Mouse (Mus musculus): ENCODE data around the gene Elmo2.

The Elmo2 gene

GRCm38 (mm10) chr2:165253269-165253668, 73.0 kb downstream of the Elmo2 start:
- no peak for DNase-seq

- DNase-seq = no peak
Observed at GRCm38 (mm10) chr2:165252801-165253200, 73.5 kb downstream of the Elmo2 start.

GRCm38 (mm10) chr2:165252381-165252780, 73.9 kb downstream of the Elmo2 start:
- DNase-seq = no peak

GRCm38 (mm10) chr2:165250903-165251302, 75.4 kb downstream of the Elmo2 start:
- DNase-seq = no peak

GRCm38 (mm10) chr2:165248967-165249366, 77.3 kb downstream of the Elmo2 start:
- DNase-seq = no peak

- DNase-seq = no peak
Observed at GRCm38 (mm10) chr2:165246349-165246748, 79.9 kb downstream of the Elmo2 start.

GRCm38 (mm10) chr2:165243122-165243720, 83.1 kb downstream of the Elmo2 start:
- DNase-seq = no peak

GRCm38 (mm10) chr2:165242575-165242974, 83.7 kb downstream of the Elmo2 start:
- DNase-seq = no peak

GRCm38 (mm10) chr2:165241786-165242185, 84.5 kb downstream of the Elmo2 start:
- no peak for DNase-seq

GRCm38 (mm10) chr2:165240371-165240770, 85.9 kb downstream of the Elmo2 start:
- no peak for DNase-seq

GRCm38 (mm10) chr2:165239533-165240144, 86.6 kb downstream of the Elmo2 start:
- no peak for DNase-seq

GRCm38 (mm10) chr2:165238416-165239145, 87.7 kb downstream of the Elmo2 start:
- no peak for DNase-seq

Measured in layer of hippocampus, adult 9-11 months (tissue).